Mouse (Mus musculus) bone marrow macrophage, adult 2 months (primary cell): ENCODE measurements around the gene Fancg.

Experiments
- CTCF ChIP-seq: IDR thresholded peaks from 2 replicates; pipeline ENCODE4 v1.5.1; 2012; ENCODE audit warnings: low read depth, mild to moderate bottlenecking, low read length, moderate library complexity
- POLR2A ChIP-seq: IDR thresholded peaks from 2 replicates; pipeline ENCODE4 v1.6.1; 2012; ENCODE audit warnings: mild to moderate bottlenecking, low read depth, low read length, borderline replicate concordance

DNA sequence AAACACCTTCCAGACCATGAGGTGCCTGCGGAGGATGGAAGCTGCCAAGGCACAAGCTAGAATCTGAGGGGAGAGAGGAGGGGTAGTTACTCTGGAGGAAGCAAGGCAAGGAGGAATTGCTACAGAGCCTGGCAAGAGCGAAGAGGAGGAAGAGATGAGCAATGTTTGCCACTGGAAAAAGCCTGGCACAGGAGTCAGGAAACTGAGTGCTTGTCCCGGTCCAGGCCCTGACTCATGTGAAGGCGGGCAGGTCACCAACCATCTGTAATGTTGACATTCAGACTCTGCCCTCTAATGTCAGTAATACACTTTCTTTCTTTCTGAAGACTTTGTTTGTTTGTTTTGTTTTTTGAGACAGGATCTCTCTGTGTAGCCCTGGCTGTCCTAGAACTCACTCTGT is 7.8 kb upstream of the Fancg start:
- no peak for TF ChIP-seq CTCF
- TF ChIP-seq POLR2A: no peak
